Mouse (Mus musculus) v-Abl transformed pro-B cells (cell line): ENCODE results near the gene Gng12.
"Not testable (repeated sequence)": the region's sequence is repeated elsewhere in the genome, so short reads cannot be mapped to it uniquely, and the experiment has no call there.

ENCODE experiments used
- in situ Hi-C, 2 experiments: fragments of 400-800 bp; cut with MboI; formaldehyde crosslinking; loops; one replicate each; pipeline ENCODE4 v1.15.1; 2025; ENCODE audit not compliant: unreplicated experiment in 2 of 2

Gene Gng12

DNA sequence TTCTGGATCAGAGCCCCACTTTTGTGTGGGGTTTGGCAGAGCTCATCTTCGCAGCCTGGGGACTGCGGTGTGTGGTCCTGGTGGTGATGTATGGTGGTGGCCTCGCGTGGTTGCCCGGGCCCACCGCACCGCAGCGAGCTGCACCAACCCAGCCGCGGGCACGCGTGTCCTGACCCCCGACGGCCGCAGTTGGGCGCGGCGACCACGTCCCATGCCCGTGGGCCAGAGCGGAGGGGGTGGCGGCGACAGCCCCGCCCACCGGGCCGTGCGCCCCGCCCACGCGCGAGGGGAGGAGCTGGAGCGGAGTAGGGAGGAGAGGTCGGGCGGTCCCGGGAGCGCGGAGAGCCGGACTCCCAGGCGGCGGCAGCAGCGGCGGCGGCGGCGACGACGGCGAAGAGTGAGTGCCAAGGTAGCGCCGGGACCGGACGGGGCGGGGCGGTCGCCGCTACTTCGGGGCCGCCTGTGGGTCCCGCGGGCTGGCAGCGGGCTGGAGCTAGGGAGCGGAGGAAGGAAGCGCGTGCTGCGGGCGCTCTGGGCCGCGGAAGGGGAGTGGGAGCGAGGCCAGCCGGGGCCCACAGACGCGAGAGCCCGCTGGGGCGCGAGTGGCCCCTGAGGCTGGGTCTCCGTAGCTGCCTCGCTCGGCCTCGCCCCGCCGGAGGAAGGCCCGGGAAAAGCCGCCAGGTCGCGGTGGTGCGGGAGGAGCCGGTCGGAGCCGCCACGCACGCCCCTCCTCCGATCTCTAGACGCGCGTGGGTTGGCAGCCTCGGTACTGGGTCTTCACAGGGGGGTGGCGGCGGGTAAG is at the start of gene Gng12:
Gng12 (plus strand) TSS at position 279 of the 802 bp plus-strand sequence.
- in situ Hi-C loops: loop anchor here in 1 of 2 experiments (5.0 kb wide), 1 partner anchor 54 kb away; no protein-coding TSS in a partner anchor

DNA sequence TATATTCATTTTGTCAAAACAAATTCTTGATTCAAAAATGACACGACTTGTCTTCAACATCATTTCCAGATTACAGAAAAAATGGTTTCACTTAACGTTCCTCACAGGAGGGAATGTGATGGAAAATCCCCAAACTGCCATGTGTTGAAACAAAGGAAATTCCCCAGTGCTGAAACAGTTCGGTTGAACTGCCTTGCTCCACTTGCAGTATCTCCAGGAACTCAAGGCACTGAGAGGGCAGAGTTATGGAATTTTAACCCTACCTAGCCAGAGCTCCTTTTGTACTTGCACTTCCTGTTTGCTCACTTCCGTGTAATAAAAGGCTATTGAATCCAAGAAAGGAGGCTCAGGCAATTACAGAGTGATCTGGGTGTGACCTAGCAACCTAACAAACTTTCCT is 47.3 kb upstream of the Gng12 start:
- in situ Hi-C loops: loop anchor here in 1 of 2 experiments (10.0 to 25.0 kb wide), 2 partner anchors 106 to 288 kb away; no protein-coding TSS in a partner anchor

- in situ Hi-C loops: no loop called here
Measured at GRCm38 (mm10) chr6:66856236-66856635, 40.0 kb upstream of the Gng12 start.

DNA sequence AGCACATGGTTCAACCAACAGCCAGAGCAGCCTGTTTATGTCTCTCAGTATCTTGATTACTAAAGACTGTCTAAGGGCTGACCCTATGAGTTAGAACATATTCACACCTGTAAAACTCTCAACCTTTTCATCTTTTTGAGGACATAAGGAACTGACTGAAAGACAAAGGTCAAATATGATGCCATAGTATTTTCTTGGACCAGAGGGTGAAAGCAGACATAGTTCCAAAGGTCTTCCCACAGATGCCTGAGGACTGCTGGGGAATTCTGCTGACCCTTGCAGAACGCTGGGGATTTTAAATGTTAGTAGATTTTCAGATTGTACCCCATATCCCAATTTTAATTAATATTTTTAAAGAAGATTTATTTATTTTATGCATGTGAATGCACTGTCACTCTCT is 37.8 kb upstream of the Gng12 start:
- in situ Hi-C loops: no loop called here

GRCm38 (mm10) chr6:66859391-66859790 is 36.8 kb upstream of the Gng12 start:
- in situ Hi-C loops: no loop called here

GRCm38 (mm10) chr6:66864463-66864862 is 31.7 kb upstream of the Gng12 start:
- in situ Hi-C loops: no loop called here

GRCm38 (mm10) chr6:66866295-66866694 is 29.9 kb upstream of the Gng12 start:
- in situ Hi-C loops: no loop called here

DNA sequence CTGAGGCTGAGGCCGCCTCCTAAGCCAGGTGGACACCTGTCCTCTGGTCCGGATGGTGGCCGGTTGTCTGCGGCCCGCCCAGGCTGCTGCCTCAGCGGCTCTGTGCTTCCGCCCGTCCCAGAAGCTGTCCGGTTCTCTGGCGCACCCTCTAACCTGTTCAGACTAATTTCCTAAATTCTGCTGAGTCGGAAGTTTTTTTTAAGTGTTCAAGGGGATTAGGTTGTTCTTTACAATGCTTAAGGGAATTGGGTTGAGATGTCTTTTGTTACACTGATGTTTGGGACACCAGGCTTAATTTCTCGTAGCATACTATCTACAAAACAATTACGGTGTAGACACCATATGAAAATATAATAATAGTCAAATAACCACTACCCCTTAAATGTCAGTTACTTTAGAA is 19.1 kb upstream of the Gng12 start:
- in situ Hi-C loops: not testable (repeated sequence)

GRCm38 (mm10) chr6:66890349-66891158 is 5.6 kb upstream of the Gng12 start:
- in situ Hi-C loops: no loop called here

GRCm38 (mm10) chr6:66893950-66894349 is 2.2 kb upstream of the Gng12 start:
- in situ Hi-C loops: no loop called here

DNA sequence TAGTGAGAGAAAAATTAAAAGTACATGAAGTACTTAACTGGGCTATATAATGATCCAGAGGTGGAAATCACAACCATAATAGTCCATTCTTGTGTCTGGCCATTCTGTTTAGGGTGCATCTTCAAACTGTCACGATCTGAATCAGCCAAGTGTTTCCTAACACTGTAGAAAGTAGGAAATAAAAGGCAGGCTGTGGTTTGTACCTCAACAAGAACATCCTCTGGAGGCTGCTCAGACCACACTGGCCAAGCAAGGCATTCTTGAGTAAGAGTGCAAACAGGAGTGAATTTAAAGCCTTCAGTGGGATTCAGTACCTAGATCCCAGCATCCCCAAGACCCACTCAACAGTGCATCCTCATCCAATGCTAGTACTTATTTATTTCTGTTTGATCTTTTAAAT is 1.2 kb upstream of the Gng12 start:
- in situ Hi-C loops: loop anchor here in 1 of 2 experiments (5.0 kb wide), 1 partner anchor 53 kb away; no protein-coding TSS in a partner anchor

DNA sequence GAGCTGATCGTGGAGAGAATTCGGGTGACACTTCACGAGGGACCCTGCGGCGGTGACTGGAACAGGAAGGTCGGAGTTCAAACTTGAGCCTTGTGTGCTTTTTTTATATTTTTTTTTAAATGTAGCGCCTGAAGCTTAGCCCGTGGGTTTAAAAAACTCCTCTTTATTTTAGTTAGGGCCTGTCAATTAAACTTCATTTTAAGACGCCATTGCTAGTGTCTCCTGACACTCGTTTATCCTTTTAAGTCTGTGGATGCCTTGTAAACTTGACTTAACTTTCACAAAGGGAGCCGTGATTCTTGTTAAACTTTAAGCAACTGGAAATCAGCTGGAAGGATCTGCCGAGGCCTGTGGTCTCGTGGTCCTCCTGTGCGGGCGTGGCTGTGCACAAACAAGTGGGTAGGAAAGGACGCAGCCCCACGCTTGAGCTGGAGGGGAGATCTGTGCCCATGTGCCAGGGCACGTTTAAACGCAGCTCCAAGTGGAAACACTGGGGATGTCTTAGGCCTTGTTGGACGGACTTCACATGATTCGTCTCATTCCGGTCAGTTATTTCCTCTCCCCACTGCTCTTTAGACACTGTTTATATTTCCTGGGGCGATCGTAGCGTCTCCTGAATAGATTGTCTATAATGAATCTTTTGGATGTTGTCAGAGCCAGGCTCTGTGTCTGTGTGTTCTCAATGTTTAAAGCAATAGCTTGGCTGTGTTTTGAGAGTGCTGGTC is 886 bp downstream of the Gng12 start:
- in situ Hi-C loops: loop anchor here in 1 of 2 experiments (5.0 kb wide), 1 partner anchor 55 kb away; no protein-coding TSS in a partner anchor

DNA sequence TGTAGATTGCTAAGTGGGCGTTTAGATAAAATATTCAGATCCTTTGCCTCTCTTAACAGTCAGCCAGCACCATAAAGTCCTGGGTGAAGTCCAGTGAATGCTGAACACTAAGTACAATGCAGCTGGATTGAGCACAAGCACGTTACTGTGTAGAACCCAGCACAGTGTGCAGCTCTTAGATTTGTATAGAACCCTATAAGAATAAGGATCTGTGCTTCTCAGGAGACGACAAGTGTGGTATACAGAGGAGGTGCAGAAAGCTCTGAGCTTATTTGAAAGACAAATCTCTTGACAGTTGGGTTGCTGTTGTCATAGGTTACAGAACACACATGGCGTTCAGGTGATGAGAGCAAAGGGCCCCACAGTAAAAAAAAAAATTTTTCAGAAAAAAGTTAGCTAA is 1.8 kb downstream of the Gng12 start:
- in situ Hi-C loops: loop anchor here in 1 of 2 experiments (5.0 kb wide), 1 partner anchor 56 kb away; no protein-coding TSS in a partner anchor

DNA sequence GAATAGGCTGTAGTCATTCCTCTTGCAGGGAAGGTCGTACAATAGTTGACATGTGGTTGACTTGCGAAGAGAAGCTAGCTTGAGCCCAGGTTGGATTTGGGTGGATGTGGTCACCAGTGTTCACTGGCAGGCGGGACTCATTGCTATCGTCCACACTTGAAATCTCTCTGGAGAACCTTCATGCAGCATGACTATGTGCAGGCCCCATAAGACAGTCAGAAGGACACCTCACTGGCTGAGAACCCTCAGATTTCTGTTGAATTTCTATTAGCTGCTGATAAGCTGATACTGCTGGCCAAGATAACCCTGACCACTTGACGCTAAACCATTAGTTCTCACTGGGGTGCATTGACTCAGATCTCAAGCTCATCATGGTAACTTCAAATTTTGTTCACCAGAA is 5.7 kb downstream of the Gng12 start:
- in situ Hi-C loops: no loop called here

GRCm38 (mm10) chr6:66903206-66903605 is 7.0 kb downstream of the Gng12 start:
- in situ Hi-C loops: no loop called here

- in situ Hi-C loops: no loop called here
Measured at GRCm38 (mm10) chr6:66903720-66904119, 7.5 kb downstream of the Gng12 start.

- in situ Hi-C loops: no loop called here
Measured at GRCm38 (mm10) chr6:66906244-66906643, 10.0 kb downstream of the Gng12 start.

- in situ Hi-C loops: no loop called here
Measured at GRCm38 (mm10) chr6:66908327-66908973, 12.3 kb downstream of the Gng12 start.

DNA sequence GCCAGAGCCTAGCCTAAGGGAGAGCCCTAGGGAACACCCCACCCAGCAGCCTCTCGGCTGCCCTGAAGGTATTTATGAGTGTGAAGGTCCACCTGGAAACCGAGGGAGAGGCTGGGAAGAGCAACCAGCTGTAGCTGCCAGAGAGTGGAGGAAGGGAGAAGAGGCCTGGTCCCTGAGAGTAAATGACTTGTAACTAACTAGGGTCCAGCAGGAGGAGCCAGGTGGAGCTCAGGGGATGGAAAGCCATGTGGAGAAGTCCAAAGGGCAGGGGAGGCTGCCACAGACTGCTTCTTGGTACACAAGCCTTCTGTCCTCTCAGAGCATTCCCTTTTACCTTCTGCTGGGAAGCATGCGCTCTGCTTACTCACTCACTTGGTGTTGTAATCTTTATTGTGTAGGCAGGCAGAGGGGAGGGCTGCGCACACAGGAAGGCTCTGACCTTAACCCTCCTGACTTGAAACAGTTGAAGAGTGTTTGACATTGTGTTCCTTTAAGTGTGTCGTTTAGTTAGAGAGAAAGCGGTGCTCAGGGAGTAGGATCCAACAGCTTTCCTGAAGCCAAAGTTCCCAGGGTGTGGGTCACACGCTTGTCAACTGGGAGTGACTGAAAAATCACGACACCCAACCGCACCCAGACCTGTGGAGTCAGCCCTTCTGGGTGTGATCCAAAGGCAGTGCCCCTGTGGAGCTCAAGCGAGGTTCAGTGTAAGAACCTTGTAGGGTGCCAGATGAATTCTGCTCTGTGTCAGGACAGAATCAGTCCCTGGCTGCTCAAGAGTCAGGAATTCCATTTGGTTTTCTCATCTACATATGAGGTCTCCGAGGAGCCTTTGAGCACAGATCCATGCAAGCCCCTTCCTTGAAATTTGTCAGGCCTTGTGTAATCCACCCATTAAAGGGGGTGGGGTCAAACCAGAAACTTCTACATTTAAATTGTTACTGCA is 14.6 kb downstream of the Gng12 start:
- in situ Hi-C loops: no loop called here
